Mouse (Mus musculus): ENCODE results near the gene 4933424G06Rik. TPM values are rescaled to one million over a fixed set of nuclear protein-coding genes. Genes with fewer than 3 reads are reported as not detected.

Gene 4933424G06Rik
- total RNA-seq, 2 experiments from 2014 or later: not detected

DNA sequence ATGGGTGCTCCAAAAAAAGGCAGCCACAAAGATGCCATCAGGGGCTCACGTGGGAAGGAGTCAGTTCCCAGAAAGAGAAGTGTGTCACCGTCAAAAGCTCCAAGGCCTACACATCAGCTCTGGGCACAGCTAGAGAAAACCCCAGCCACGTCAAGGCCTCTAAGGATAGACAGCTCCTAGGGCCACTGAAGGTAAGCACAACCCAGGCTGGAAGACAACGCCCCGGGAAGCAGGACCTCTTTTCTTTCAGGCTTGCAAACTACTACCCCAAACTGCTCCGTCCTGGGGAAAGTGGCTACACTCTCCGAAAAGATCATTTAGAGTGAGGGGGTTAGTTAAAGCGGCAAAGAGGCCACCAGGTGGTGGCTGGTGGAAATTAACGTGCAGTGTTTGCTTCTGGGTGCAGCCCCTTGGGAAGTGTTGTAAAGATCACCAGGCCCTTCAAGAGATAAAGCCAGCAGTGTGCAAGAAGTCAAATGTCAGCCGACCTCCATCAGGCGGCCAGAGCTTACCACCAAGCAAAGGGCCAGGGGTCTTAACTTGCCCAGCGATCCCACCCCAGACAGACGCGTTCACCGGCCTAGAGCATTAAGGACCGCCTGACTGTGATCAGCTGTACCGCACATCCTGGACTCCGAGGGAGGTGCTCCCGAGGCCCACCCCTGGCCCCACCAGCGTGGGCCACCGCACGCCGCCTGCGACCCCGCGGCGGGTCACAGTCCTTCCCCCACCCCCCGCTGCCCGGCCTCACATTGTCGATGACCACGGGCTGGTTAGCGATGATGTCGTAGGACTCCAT is 695 bp upstream of the 4933424G06Rik start:
- DNase-seq: peak; percentile 20

DNA sequence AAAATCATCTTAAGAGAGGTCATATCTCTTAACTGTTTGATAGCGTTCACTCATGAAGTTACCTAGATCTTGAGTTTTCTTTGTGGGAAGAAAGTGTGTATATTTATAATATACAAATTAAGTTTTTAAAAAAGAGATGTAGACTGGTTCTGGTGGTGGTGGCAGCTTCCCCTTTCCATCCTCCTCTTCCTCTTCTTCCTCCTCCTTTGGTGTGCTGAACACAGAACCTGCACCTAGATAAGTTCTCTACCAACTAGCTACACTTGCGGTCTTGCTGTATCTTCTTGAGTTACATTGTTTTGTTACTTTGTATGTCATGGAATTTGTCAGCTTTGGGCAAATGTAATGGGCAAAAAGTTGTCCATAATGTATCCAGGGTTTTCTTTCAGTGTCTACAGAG is 1.2 kb downstream of the 4933424G06Rik start:
- no peak for DNase-seq

DNA sequence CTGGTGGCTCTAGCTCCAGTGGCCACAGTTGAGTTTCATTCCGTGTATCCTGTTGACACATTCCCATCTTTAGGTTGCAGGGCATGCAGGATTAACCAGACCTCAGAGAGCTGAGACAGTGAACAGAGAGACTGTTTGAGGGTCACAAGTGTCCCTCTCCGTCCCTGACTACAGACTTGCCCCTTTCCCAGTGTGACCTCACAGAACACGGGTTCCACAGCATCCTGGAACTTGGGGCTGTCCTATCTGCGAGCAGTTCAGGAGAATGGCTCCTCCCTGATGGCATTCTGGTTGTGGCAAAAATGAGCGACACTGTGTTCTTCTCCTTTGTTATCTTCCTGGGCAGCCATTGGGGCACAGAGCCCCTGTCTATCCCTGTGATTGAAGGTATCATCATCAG is 4.4 kb downstream of the 4933424G06Rik start, which contains the start of gene Actr1b:
Gene Actr1b (minus strand): TSS at position 112 of the 400 bp plus-strand sequence.
- no peak for DNase-seq

DNA sequence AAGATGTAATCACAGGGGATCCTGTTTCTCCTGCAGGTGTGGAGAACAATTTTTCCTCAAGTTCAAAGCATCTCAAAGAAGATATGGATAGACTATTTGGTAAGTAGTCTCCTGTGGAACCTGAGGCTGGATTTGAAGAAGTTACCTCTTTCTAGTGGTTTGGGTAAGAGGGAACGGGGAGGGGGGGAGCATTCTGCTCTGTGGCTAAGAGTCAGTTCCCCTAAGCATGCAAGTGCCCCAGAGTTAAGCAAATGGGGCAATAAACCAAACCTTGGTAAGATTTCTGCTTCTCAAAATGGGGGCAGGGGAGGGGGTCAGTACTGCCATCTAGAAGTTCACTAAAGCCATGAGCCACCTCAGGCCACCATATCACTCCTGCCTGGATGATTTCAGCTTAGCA is 8.8 kb downstream of the 4933424G06Rik start:
- DNase-seq: no peak

DNA sequence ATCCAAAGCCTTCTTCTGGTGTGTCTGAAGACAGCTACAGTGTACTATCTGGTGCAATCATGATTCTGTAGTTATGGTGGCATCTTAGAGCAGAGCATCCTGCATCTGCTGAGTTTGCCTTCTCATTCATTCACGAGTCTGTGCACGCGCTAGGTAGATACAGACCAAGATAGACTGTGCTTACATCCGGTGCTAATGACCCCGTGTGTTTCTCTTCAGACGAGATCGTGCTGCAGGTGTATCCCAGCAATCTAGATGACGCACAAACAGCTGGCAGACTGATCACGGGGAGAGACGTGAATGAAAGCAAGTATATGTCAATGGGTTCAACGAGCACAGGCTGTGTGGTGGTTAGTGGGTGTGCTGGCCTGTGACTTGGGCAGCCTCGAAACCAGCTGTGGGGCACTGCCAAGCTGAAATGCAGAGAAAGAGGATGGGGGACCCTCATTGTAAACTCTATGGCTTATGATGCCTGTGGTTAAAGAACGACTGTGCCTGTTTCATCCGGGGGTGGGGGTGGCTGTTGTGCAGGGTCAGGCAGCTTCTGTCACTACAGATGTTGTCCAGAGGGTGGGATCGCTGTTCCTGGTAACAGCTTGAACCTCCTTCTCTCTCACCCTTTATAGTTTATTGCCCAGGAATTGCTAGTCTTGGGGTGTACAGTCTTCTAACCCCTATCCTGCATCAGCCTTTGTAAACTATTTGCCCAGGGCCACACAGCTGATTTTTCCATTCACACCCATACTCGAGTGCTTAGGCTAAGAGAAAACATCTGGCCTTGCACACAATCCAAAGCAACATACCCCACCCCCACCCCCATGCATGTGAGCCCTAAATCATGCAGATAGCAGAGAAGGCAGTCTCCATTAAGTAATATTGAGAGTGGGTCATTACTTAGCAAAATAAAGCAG is 13.5 kb downstream of the 4933424G06Rik start:
- no peak for DNase-seq

DNA sequence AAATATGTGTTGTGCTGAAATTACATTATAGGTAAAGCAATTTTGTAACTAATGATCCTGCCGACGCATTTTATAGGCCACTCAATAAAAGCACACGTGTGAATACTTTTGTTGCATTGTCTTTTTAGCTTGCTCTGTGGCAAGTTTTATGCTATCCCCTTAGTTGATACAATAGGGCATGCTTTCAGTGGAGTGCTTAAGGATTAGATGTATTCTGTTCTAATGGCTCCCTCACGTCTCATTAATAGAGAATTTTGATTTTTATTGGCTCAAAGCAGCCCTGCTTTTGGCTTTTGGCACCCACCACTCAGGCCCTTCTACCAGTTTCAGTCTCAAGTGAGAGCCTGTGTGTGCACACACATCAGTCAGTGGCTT is 14.1 kb downstream of the 4933424G06Rik start:
- DNase-seq: no peak

DNA sequence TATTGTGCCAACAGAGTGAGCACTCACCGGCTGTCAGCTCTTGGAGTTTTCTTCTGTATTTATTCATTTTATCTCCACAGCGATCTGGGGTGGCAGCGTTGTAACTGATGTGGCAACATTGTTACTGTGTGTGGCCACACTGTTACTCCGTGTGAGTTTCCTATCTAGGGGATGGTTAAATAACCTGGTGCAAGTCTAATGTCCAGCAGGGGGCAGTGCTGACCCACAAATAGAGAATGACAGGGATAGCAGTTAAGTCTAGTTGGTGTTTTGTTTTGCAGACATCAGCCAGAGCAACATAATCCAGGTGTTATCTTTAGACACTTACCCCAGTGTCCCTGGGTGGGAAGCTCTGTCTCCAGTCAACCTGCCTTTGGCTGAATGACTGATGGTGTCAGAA is 27.4 kb downstream of the 4933424G06Rik start:
- peak; percentile 86 for DNase-seq

DNA sequence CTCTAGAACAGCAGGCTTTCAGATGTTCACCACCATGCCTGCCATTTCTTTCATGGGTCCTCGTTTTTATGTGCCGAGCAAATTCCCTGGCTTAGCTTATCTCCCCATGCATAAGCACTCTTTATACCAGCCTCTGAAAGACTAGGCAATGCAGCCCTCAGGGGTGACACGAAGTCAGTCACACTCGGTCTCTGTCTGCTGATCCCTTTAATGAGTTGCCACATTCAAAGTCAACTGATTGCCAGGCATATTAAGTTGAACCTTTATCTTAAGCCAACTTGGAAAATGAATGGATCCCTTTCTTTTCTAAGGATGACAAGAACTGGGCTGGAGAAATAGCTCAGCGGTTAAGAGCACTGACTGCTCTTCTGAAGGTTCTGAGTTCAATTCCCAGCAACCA is 29.3 kb downstream of the 4933424G06Rik start:
- DNase-seq: no peak

DNA sequence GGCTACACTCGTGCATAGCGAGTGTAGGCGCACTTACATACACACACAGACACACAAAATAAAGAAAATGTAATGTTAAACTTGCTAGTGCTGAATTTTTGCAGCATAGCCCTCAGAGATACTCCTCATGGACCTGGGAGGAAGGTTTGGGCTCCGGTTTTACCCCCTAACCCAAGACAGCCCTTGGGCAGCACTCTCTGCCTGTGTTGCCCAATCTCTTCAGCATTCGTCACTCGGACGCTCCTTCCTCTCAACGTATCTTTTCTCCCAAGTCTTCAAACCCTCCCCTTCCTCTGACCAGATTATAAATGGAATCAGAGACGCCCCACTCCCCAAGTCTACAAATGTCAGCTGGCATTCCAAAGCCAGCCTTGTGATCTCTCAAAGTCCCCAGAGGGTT is 33.1 kb downstream of the 4933424G06Rik start:
- DNase-seq: no peak

DNA sequence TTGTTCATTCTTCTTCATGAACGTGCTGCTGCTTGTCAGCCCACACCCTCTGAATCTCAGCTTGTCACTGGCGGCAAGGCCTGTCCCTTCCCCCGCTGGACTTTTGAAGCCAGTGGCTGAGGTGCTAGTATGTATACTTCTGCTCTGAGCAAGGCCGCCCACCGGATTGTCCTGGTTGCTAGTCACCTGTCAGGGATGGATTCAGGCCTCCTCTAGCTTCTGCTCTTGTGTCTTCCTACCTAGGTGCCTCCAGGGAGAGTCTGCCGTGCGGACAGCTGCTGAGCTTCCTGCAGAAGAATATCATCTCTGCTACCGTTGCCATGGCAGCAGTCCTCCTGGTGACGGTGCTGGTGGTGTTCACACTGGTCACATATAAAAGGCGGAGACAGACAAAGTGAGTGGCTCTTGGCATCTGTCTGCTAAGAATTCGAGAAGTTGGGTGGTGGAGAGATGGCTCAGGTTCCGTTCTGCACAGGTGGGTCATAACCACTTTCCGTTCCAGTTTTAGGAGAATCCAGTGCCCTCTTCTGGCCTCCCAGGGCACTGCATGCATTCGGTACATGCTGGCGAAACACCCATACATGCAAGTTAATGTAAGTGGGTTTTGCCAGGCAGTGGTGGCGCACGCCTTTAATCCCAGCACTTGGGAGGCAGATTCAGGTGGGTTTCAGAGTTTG is 34.5 kb downstream of the 4933424G06Rik start:
- peak; percentile 62 for DNase-seq

DNA sequence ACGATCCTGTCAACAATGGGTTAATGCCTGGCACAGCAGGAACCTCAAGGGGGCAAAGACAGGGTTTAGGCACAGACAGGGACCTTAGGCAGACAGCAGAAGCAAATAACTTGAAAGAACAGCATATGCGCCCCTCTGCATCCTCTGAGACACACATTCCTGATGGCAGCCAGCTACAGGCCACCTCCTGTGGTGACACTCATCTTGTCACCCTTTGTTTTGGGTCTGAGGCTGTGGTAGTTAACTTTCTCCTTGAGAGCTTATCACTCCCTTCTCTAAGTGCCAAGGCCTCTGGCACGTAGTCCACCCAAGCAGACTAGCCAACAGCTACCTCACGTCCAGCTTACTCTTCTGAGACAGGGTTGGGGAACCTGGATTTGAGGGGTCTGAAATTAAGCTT is 35.7 kb downstream of the 4933424G06Rik start:
- no peak for DNase-seq

DNA sequence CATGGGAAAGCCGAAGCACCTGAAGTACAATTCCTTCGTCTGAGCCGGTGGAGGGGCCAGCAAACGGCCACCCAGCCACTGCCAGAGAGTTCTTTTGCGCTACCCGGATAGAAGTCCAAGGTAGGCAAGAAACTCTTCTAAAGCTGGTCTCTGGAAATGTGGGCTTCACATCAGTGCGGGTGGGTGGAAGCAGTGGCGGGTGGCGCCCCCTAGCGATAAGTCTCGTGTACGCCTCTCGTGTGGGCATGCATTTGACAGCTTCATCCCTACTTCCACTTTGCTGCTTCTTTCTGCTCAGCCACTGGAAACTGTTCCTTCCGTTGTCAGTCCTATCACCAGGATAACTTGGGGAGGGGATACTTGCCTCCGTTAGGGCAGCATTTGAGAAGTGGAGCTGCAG is 36.5 kb downstream of the 4933424G06Rik start:
- peak; percentile 60 for DNase-seq

DNA sequence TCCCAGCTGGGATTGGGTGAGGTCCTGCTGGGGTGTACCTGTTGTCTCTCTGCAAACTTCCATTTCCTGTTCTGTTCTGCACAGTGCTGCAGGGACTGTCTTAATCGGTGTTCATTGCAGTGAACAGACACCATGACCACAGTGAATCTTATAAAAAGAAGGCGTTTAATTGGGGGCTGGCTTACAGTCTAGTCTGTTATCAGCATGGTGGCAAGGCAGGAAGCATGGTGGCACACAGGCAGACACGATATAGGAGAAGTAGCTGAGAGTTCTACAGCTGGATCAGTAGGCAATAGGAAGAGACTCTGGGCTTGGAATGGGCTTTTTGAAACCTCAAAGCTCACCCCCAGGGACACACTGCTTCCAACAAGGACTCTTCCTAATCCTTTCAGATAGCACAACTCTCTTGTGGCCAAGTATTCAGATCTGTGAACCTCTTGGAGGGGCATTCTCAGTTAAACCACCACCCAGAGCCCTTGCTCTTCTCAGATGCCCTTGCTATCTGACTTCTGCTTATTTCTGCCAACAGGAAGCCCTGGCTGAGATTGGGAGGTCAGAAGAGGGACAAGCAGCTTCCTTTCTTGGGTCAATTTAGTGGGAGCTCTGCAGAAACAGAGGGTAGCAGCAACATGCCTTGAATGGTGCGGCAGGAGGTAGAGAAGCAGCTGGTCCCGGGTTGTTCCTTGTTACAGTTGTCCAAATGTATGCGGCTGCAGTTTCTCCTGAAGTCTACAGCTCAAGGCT is 44.2 kb downstream of the 4933424G06Rik start:
- DNase-seq: no peak

DNA sequence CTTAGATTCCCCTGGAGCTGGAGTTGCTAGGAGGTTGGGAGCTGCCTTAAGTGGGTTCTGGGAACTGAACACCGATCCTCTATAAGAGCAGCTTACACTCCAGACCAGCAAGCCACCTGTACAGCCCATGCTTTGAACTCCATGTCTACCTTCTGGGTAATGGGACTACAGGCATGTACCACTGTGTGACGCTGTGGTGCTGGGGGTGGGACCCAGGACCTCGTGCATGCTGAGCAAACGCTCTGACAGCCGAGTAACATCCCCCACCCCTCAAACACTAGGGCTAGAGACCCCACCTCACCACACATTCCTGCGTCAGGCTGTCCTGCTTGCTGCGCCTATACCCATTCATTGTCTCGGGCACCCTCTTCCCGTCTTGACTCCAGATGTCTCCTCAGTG is 48.6 kb downstream of the 4933424G06Rik start:
- no peak for DNase-seq

DNA sequence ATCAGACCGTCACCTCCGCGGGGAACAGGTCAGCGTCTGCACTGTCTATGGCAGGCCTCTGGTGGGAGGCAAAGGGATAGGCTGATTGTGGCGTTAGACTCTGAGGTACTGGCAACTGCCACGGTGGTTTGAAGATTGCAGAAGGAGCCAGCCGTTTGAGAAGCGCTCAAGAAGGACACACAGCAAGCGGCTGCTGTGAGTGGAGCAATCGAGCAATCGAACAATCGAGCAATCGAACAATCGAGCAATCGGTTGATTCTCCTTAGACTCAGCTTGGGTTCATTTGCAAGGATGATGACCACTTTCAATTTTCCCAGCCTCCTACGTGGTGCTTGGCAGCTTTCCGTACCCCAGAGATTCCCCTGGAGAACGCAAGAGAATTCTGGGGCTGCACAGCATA is 49.1 kb downstream of the 4933424G06Rik start:
- no peak for DNase-seq

DNA sequence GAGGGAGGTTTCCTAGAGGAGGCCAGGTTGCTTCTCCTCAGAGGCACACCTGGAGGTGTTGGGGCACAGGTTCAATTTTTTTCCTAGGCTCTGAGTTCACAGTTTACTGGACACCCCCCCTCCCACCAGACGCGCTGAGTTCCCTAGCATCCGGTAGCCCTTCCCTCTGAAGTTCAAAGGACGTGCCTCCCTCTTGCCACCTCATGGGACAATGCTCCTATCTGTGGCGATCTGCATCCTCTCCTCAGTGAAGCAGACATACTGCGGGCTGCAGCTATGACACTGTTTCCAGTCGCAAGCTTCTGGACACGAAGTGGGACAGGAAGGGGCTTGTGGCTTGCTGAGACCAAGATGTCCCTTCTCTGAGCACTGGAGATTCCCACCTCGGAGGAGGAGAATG is 50.5 kb downstream of the 4933424G06Rik start:
- no peak for DNase-seq

DNA sequence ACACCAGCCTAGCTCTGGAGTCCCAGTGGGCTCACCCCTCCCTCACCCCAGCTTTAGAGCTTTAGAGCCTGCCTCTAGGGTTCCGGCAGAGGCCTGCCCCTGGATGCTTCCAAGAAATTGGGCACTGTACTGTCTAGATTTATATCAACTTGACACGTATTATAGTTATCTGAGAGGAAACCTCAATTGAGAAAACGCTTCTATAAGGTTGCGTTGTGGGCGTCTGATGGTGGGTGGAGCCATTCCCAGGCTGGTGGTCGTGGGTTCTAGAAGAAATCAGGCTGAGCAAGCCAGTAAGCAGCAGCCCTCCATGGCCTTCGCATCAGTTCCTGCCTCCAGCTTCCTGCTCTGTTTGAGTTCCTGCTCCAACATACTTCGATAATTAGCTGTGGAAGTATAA is 51.1 kb downstream of the 4933424G06Rik start:
- no peak for DNase-seq

DNA sequence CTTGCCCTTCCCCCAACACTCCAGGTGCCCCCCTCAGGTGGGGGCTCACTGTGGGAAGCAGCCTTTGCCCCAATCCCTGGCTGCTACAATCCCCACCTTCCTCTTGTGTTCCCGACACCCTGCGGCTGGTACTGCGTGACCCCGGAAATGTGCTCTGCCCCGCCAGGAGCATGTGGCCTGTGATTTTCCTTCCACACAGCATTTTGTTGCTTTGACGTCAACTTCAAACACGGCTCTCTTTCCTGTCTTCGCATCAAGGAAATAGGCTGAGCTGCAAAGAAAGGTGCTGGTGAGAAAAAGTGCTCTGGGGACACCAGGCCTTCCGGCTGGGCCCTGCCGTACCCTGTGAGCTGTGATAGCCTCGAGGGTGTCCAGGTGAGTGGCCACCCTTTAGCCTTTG is 51.6 kb downstream of the 4933424G06Rik start, which contains the start of gene Zap70:
Gene Zap70 (plus strand): TSS at position 231 of the 400 bp plus-strand sequence.
- no peak for DNase-seq

DNA sequence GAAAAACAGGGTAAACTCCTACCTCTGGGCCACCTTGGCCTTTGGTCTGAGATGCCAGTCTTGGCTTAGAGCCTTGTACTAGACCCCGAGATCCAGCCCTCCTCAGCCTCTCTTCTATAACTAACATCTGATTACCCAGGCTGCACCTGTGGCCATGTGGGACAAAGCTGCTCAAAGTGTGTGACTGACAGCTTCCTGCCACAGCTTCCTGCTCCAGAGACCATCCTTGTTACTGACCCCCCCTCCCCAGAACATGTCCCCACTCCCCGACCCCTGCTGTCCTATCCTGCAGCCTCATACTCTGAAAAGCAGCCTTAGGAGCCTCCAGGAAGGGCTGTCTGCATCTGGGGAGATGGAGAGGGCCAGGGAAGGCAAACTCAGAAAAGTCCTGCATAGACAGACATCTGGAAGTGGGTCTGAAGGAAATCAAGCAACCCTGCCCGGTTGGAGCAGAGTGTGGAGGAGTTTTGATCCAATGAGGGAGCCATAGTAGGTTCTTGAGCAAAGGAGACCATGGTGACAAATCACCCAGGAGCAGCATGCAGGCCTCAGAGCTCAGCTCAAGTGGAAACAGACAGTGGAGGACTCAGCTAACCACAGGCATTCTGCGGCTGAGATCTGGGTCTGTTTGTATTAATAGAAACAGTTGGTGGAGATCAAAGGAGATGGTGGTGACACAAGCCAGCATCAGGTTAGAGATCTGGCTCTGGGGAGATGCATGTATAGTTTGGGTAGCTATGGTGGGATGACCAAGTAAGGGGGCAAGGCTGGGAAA is 56.7 kb downstream of the 4933424G06Rik start:
- no peak for DNase-seq

DNA sequence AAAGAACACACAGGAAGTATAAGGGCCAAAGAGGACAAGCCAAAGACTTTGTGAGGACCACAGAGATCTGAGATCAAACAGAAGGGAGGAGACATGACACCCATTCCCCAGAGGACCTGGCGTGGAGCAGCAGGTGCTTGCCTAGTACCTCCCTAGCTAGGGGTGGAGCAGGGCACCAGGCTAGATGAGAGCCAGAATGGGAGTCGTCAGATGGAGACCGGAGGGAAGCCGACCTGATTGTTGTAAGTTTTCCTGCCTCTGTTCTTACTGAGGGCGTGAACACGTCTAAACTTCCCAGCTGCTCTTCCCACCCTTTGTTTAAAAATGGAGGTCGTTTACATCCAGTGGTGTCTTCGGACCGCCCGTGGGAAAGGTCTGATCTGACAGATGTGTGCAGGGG is 57.4 kb downstream of the 4933424G06Rik start:
- DNase-seq: no peak

DNA sequence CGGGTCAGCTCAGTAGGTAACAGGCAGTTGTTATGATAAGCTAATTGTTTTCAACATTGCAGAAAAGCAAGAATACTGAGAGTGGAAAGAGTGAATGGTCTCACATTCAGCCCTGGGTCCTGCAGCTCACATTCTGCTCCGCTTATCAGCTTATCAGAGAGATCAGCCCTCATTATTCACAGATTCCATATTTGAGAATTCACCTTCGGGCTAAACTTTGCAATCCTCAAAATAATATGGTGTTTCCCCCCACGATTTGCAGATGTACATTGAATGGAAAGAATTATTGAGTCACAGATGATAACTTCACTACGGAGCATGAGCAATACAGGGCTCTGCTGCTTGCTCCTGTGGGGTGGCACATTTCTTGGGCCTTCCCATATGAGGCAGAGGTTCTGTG is 58.8 kb downstream of the 4933424G06Rik start:
- DNase-seq: no peak

Data from gastrocnemius, postnatal 10 days (tissue).